19 mouse cellular contexts compared by ENCODE assay signal in the genomic region with DNA sequence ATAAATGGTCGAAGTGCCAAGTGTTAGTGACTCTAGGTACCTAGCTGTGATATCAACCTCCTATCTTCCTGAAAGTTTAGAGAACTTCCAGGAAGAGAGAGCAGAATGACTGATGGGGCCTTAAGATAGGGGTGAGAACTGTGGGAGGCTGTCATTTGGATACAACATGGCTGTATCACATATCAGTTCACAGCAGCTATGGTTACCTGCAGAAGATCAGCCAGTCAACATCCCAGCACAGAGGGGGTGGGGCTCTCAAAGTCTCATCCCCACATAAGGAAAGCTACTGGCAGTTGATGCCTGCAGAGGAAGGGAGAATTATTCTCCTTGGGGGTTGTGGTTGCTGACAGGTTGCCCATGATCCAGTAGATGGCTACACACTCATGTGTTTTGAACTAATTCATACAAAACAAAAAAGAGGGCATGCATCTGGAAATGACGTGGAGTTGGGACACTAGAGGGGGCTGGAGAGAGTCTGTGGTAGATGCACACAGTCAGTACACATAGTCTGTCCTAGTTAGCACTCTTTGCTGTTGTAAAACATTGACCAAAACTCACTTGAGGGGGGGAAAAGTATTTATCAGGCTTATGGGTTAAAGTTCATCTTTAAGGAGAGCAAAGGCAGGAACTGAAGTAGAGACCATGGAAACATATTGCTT. TPM values are rescaled to one million over a fixed set of nuclear protein-coding genes. Genes with fewer than 3 reads are reported as not detected.
A peak's percentile ranks its signal among the peaks of the same experiment; 100 is the strongest.
DNase-seq lines count a peak whose midpoint lies in the region; TF ChIP-seq lines count a peak whose summit lies in the region.
"Had no signal": no experiment of that assay in that cellular context is flagged by ENCODE, and none has a peak within 500 bp of the region (broad histone marks: within the 10 kb centered on the region; RNA-seq: fewer than 3 reads in every experiment).

No protein-coding gene starts in this region.

- DNase-seq in kidney, adult 2 months, result no peak
- no peak for DNase-seq in kidney, adult 9 months
- peak; percentile 73 for DNase-seq in CD4-positive, CD25-positive, alpha-beta regulatory T cell, adult 2 months (ENCODE audit: low read depth, low spot score)
- DNase-seq in c-Kit-positive CD71-positive TER-119-positive erythroid progenitor cells, embryonic 14.5 days (ENCODE audit: low spot score), result peak; percentile 23
- DNase-seq in splenic B cell, adult 2 months (ENCODE audit: low read depth, low spot score), result peak; percentile 41
- no peak for DNase-seq in MN1 (ENCODE audit: low spot score)
- no peak for DNase-seq in cerebellum, postnatal 14 days
- no peak for DNase-seq in left cerebral cortex, postnatal 4 days
- DNase-seq: adrenal gland, postnatal 10 days; cerebellum, adult 9-11 months; heart, adult 11 months; kidney, postnatal 14 days; lung, embryonic 14.5 days; right cerebral cortex, postnatal 14 days had no signal

- TF ChIP-seq CTCF in kidney, adult 2 months (conservative IDR thresholded peaks at IDR 0.05; ENCODE audit: insufficient read depth, insufficient read length, low read depth, low read length), result 0 out of 2 replicates have a peak, but pooled peaks have one; percentile 20

- TF ChIP-seq POLR2A in kidney, adult 2 months (IDR thresholded peaks at IDR 0.05; ENCODE audit: low read depth, low read length), result no peak

- no peak overlapping the region for H3K4me3 ChIP-seq in kidney, adult 2 months (ENCODE audit: insufficient read depth, low read depth, low read length)
- H3K4me3 ChIP-seq: erythroblast, embryonic 14.5 days had no signal

- intact Hi-C loops in left cerebral cortex, postnatal 4 days (cut with DNase I), result no loop called here

- H3K27ac ChIP-seq in kidney, adult 2 months (ENCODE audit: insufficient read depth, low read depth, low read length), result no peak overlapping the region
- H3K27ac ChIP-seq: hindbrain, postnatal 0 days had no signal

- H3K36me3 ChIP-seq in kidney, adult 2 months (ENCODE audit: control insufficient read depth, insufficient read depth, low read length), result no peaks in the 10 kb centered on the region
- no peaks in the 10 kb centered on the region for H3K36me3 ChIP-seq in splenic B cell, adult 2 months (ENCODE audit: control insufficient read depth, insufficient read depth, low read length, poor library complexity, severe bottlenecking)

- no peaks in the 10 kb centered on the region; the same call in 1 of the 2 replicates for H3K4me1 ChIP-seq in kidney, adult 2 months (ENCODE audit: control insufficient read depth, insufficient read depth, low read length)

- 73% methylated on average over 2 of the region's 2 CpGs for WGBS in kidney, adult 2 months

- H3K27me3 ChIP-seq in kidney, adult 2 months (replicated peaks; ENCODE audit: control insufficient read depth, insufficient read depth, low read length), result no peaks in the 10 kb centered on the region
- no peaks in the 10 kb centered on the region for H3K27me3 ChIP-seq in splenic B cell, adult 2 months (ENCODE audit: control insufficient read depth, insufficient read depth, low read length, poor library complexity, severe bottlenecking)

RNA-seq across cellular contexts. Expression of a gene that starts 2.2 kb away (rescaled TPM):
- polyA plus RNA-seq in kidney, adult 2 months (2012; rRNA removed), result 11.5 and 12.8 TPM in 2 replicates
- total RNA-seq in left cerebral cortex, postnatal 4 days (2021), result 1 to 10 TPM; 1.7 to 2.2 TPM
- polyA plus RNA-seq: erythroblast, embryonic 14.5 days had no signal

RNA-seq across cellular contexts. Expression of a gene that starts 56.5 kb away (rescaled TPM):
- polyA plus RNA-seq in kidney, adult 2 months (2012; rRNA removed), result not detected in 2 replicates
- under 1 TPM; 0.10 to 0.24 TPM for total RNA-seq in left cerebral cortex, postnatal 4 days (2021)
- total RNA-seq: adrenal gland, postnatal 10 days had no signal
- polyA plus RNA-seq: heart, postnatal 0 days; limb, embryonic 11.5 days; lung, embryonic 14.5 days; stomach, embryonic 14.5 days had no signal

Comparison
In these comparisons a context has a peak if more than half of its experiments do, and no peak if none do; other contexts are left out.
1. DNase-seq: peak in CD4-positive, CD25-positive, alpha-beta regulatory T cell, adult 2 months (single experiment), c-Kit-positive CD71-positive TER-119-positive erythroid progenitor cells, embryonic 14.5 days (single experiment) and splenic B cell, adult 2 months (single experiment); none in kidney, adult 2 months (single experiment), kidney, adult 9 months (single experiment), MN1 (single experiment), cerebellum, postnatal 14 days (0 of 2) and left cerebral cortex, postnatal 4 days (single experiment).